Mouse (Mus musculus): ENCODE measurements at regions not wholly inside any gene's neighbourhood (a gene's known extent, or its start where the extent isn't known, plus 50 kb on each side); places are given as distances from the start of the nearest gene placed in this dataset.

DNA sequence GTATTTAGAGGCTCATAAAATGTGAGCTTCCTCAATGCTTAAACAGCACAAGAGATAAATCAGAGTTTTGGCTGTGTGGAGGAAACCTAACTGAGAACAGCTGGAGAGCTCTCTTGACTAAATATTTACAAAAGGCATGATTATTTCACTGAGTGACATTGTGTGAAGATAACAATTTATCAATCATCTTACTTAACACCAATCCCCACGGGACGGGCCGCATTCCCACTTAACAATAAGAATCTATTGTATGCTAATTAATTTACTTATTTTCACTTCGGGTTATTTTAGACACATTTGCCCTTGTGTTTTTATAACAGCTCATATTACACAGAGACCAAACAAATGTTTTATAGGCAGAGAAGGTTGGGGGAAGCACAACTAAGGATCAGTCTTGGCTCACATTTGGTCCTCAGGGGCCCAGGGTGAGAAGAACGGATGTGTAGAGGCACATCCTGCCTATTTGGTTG lies 259.7 kb upstream of the Arid1b start:
- no peak for DNase-seq

DNA sequence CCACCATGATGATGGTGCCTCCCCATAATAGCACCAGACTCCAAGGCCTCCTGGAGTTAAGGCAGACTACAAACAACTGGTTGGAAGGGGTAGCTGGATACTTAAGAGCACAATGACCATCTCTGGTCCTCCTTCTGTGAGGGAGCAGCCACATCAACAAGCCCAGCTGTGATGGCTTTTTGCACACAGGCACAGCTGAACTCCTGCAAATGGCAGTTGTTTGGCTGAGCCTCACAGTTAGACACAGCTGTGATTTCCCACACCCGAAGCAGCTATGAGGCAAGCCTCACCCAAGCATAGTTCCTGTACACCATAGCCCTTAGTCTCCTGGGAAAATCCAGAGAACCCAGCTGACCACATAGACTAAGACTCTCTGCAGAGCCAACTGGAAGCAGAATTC lies 258.9 kb upstream of the Arid1b start:
- DNase-seq, result no peak

DNA sequence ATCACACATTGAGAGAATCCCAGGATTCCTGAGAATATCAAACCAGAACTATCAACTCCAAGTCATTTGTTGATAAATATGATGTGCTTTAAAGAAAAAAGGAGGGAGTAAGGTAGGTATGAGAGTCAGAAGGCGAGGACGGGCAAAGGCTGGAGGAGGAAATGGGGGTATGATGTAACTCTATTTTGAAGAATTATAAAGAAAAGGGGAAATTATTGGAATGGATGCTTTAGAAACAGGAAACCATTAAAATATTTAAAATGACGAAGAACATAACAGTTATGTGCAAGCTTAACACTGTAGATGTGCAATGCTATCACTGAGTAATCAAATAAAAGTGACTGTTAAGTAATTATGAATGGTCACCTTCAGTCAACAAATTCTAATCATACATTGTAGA lies 257.4 kb upstream of the Arid1b start:
- DNase-seq, result no peak

- peak; percentile 43 for DNase-seq
These were observed 255.2 kb upstream of the Arid1b start for GRCm38 (mm10) chr17:4738717-4739485.

GRCm38 (mm10) chr17:4740784-4741183 lies 253.3 kb upstream of the Arid1b start:
- DNase-seq, result no peak

DNA sequence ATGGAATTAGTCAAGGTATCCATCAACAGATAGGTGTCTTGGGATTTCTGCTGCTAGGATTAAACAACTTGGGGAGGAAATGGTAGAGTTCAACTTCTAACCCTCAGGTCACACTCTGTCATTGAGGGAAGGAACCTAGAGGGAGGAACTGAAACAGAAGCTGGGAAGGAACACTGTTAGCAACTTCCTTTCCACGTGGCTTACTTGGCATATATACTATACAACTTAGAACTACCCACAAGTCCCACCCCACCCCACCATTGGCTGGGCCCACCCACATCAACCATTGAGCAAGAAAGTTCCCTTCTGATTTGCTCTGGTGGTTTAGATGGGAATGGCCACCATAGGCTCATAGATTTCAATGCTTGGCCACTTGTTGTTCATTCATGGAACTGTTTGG lies 251.8 kb upstream of the Arid1b start:
- no peak for DNase-seq

DNA sequence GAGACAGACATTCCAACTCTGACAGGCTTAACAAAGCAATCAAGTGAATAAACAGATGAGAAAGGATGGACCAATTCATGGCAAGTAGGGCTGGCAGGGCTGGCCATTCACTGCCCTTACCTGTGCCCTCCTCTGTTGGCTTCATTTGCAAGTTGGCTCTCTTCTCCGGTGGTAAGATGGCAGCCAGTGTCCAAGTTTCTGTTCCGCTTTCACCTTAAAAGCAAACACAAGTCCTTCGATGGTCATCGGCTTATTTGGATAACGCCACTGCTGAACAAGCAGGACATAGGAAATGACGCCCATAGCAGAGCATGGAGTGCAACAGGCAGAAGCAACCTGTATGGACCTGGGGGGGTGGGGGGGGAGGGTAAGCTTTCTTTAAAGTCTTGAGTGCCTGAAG lies 231.2 kb upstream of the Arid1b start:
- DNase-seq, result no peak

DNA sequence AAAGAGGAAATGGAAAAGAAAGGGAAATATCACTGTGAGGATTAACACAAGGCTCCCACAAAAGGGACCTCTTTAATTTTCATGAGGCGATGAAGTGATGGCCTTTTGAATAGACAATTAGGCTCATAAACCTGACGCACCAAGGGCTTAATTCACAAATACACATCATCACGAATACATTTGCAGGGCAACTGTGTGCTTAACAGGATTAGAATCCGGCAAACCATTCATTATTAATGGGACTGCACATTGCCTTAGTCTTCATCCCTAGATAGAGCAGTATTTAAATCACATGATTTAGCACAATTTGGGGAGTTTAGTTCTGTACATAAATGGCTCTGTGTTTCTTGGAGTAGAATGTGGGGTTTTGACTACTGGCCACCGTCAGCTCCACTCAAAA lies 228.4 kb upstream of the Arid1b start:
- DNase-seq, result no peak

DNA sequence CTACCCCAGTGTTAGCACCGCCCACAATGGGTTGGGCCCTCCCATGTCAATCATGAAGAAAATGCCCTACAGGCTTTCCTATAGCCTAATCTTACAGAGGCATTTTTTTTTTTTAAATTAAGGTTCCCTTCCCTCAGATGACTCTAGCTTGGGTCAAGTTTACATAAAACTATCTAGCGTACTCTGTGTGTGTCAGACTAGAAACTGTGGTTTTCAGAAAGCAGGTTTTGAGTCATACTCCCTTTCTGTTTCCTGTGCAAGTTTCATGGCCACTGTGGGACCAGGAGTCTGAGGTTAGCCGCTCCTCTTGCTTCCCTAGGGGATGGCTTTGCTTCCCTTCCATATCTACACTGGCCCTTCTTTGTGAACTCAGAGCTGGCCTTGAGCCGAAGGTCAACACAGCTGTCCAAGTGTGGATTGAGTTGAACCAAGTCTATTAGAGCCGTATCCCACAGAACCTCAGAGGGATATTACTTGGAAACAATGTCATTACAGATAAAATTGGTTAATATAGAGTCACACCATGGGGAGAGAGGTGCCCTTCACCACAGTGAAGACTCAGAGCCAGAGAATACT lies 226.1 kb upstream of the Arid1b start:
- DNase-seq, result no peak

DNA sequence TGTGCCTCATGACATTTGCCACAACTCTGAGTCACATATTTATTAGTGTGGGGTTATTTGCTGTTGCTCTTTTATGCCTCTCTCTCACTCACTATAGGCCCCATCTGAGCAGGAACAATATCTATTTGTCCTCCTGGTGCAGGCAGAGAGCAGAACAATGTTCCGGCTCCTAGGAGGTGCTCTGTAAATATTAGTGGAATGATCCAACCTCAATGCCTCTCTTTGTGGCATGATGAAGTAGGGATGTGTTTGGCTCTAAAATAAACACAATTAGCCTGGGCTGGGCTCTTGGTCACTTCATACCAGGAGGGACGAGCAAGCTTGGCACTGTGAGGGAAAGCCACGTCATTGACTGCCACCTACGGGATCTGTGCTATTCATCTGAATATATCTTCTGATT lies 224.8 kb upstream of the Arid1b start:
- no peak for DNase-seq

- no peak for DNase-seq
These were observed 224.1 kb upstream of the Arid1b start for GRCm38 (mm10) chr17:4770052-4770451.

DNA sequence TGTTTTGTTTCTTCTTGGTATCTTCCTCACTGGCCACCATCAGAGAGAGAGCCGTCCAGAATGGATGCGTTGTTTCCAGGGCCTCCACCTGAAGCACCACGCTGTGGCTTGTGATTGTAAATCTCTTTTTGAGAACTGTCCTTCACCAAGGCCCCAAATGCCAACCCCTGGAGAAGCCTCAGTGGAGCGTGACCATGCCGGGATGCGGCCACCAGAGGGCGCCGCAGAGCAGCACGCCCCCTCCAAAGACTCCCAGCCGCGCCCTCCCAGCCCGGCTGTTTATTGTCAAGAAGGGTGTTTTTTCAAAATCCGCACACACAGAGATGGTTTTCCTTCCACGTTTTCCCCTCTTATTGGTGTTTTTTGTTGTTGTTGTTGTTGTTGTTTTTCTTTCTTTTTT lies 216.0 kb upstream of the Arid1b start:
- DNase-seq, result peak; percentile 87

- DNase-seq, result no peak
These were observed 215.1 kb upstream of the Arid1b start for GRCm38 (mm10) chr17:4779017-4779416.

DNA sequence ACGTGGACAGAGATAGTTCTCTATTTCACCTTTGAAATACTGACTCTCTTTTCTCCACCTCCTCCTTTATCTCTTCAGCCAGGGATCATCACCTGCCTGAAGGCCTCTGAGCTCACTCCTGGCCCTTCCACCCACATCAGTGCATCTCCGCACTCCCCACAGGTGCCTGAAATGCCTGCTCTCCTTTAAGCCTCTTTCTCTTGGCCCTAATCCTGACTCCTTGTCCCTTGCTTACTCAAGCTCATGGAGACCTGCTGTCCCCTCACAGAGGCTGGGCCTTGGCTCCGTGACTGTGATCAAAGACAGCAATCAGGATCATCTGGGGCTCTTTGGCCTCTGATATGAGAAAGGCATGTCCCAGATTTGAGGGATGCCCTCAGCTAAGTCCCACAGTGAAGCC lies 212.5 kb upstream of the Arid1b start:
- DNase-seq, result no peak

- no peak for DNase-seq
These were observed 209.8 kb upstream of the Arid1b start for GRCm38 (mm10) chr17:4784296-4784695.

GRCm38 (mm10) chr17:4785281-4785839 lies 208.8 kb upstream of the Arid1b start:
- DNase-seq, result no peak

DNA sequence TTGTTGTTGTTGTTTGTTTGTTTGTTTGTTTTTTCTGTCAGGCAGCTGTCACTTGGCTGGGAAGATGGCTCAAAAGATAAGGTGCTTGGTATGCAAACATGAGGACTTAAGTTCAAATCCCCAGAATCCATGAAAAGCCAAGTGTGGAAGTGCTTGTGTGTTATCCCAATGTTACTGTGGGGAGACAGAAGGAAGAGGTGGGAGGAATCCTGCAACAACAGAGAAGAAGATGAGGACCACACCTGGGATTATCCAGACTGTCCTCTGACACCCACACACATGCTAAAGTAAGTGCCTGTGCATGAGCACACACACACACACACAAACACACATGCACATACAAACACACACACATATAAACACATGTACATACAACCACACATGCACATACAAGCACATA lies 207.6 kb upstream of the Arid1b start:
- no peak for DNase-seq

DNA sequence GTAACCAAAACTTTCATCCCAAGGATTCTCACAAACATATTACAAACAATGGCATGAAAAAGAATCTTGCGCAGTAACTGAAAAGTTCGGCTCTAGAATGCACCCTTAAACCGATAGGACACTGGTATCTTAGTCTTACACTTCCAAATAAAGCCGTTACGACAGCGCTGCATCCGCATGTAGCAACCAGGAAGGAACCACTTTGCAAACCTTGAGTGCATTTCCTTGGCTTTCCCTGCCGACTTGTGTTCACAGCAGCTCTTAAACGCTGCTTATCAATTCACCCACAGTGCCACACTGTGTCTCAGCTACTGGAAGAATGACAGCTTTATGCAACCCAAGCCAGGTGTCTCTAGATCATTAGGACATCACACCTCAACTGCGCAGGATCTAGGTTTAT lies 202.3 kb upstream of the Arid1b start:
- DNase-seq, result no peak

DNA sequence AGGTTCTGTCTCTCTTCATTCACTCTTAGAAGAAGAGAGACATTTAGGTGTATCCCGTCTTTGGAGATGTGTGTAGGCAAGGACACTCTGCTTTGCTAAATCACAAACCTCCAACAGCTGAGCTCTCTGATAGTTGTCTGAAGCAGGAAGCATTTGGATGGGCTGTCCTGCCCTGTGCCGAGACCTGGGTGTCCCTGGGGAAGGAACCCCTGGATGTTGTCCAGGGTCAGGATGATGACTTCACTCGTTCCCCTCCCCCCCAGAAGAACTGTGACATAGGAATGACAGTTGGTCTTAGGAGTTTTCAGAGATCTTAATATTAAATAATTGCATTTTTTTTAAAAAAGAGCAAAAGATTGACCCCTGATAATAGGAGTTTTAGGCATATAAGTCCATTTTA lies 197.9 kb upstream of the Arid1b start:
- no peak for DNase-seq

- no peak for DNase-seq
These were observed 190.1 kb upstream of the Arid1b start for GRCm38 (mm10) chr17:4804013-4804412.

- DNase-seq, result no peak
These were observed 188.1 kb upstream of the Arid1b start for GRCm38 (mm10) chr17:4806051-4806450.

GRCm38 (mm10) chr17:4808926-4809325 lies 185.2 kb upstream of the Arid1b start:
- DNase-seq, result no peak

DNA sequence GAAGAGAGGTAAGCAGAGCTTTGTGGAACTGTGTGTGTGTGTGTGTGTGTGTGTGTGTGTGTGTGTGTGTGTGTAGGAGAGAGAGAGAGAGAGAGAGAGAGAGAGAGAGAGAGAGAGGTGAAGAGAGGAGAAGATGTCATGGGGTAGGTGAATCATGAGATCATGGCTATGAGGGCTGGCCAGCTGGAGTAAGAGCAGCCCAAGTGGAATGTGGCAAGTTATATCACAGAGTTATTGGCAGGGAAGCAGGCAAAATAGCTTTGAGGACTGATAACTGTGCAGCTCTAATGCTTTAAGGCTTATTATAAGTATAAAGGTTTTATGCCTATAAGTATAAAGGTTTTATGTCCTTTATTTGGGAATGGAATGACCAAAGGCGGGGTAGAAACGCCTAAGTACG lies 180.9 kb upstream of the Arid1b start:
- DNase-seq, result no peak

DNA sequence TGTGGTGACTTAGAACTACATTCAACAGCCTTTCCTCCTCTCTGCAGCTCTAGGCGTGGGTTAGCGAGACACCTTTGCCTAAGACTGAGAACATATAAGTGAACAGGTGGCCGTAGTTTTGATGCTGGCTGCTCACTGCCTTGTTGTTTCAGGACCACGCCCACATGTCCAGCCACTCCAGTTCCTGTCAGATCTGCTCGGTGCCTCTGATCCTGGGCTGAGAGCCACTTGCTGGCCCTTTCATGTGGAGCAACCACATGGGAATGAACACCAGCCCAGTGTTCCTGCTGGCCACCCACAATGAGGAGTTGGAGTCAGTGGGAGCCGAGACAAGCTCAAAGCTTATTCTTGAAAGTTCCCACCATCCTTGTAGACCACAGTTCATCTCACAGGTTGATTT lies 180.5 kb upstream of the Arid1b start:
- no peak for DNase-seq

Data from thymus, postnatal 4 days (tissue).